14 mouse cellular contexts compared by ENCODE assay signal in genomic region chr5:23863166-23864053, GRCm38 (mm10). TPM values are rescaled to one million over a fixed set of nuclear protein-coding genes. Genes with fewer than 3 reads are reported as not detected.
A peak's percentile ranks its signal among the peaks of the same experiment; 100 is the strongest.
DNase-seq lines count a peak whose midpoint lies in the region; ATAC-seq and TF ChIP-seq lines count a peak whose summit lies in the region.
"Had no signal": no experiment of that assay in that cellular context is flagged by ENCODE, and none has a peak within 500 bp of the region (broad histone marks: within the 10 kb centered on the region; RNA-seq: fewer than 3 reads in every experiment).

No protein-coding gene starts in this region.

- no peak overlapping the region for H3K27ac ChIP-seq in intestine, embryonic 15.5 days
- H3K27ac ChIP-seq in limb, embryonic 14.5 days (replicated peaks; ENCODE audit: low read depth, low read length), result peak overlapping the region; percentile 43; the same call in 1 of the 2 replicates
- H3K27ac ChIP-seq in midbrain, embryonic 10.5 days (replicated peaks), result no peak overlapping the region
- H3K27ac ChIP-seq: hindbrain, embryonic 12.5 days had no signal

- peak; percentile 14 for DNase-seq in kidney, adult 18-20 months
- DNase-seq in kidney, adult 9 months, result no peak
- DNase-seq in limb, embryonic 14.5 days (ENCODE audit: low spot score), result peak; percentile 60
- peak; percentile 14 to 46 for DNase-seq in lung, postnatal 4 days
- no peak for DNase-seq in midbrain, embryonic 10.5 days (ENCODE audit: low spot score)
- no peak for DNase-seq in thymus, postnatal 14 days
- DNase-seq: cerebellum, postnatal 14 days; kidney, postnatal 10 days; liver, postnatal 0 days; right cerebral cortex, postnatal 4 days had no signal

- H3K9me3 ChIP-seq in intestine, embryonic 15.5 days, result no peaks in the 10 kb centered on the region
- H3K9me3 ChIP-seq in limb, embryonic 14.5 days (ENCODE audit: control insufficient read depth, low read length), result no peaks in the 10 kb centered on the region
- no peaks in the 10 kb centered on the region for H3K9me3 ChIP-seq in midbrain, embryonic 10.5 days (replicated peaks)
- H3K9me3 ChIP-seq: hindbrain, embryonic 12.5 days had no signal

- peaks cover 4% of the 10 kb centered on the region; the same call in 1 of the 2 replicates for H3K36me3 ChIP-seq in intestine, embryonic 15.5 days
- H3K36me3 ChIP-seq in limb, embryonic 14.5 days (ENCODE audit: control insufficient read depth, insufficient read depth, low read length), result 0 out of 2 replicates have a peak, but pooled peaks cover 9% of the 10 kb centered on the region
- peaks cover 32% of the 10 kb centered on the region for H3K36me3 ChIP-seq in midbrain, embryonic 10.5 days

- peak; percentile 41 for ATAC-seq in intestine, embryonic 15.5 days
- ATAC-seq in limb, embryonic 14.5 days (ENCODE audit: low FRiP score, low read depth), result peak; percentile 39
- ATAC-seq: activated CD4-positive, CD25-positive, alpha-beta regulatory T cell, adult 4 months; liver, postnatal 0 days had no signal

- H3K4me3 ChIP-seq in intestine, embryonic 15.5 days (replicated peaks), result no peak overlapping the region
- H3K4me3 ChIP-seq in limb, embryonic 14.5 days (replicated peaks; ENCODE audit: low read length), result no peak overlapping the region
- no peak overlapping the region for H3K4me3 ChIP-seq in midbrain, embryonic 10.5 days
- H3K4me3 ChIP-seq: hindbrain, embryonic 12.5 days had no signal

- 62% methylated on average over 7 of the region's 7 CpGs for WGBS in intestine, embryonic 15.5 days
- 72% methylated on average over 7 of the region's 7 CpGs for WGBS in limb, embryonic 14.5 days
- 83% methylated on average over 7 of the region's 7 CpGs for WGBS in midbrain, embryonic 10.5 days

- H3K27me3 ChIP-seq in intestine, embryonic 15.5 days (replicated peaks), result no peaks in the 10 kb centered on the region
- H3K27me3 ChIP-seq in limb, embryonic 14.5 days (ENCODE audit: control insufficient read depth, insufficient read depth, low read length), result no peaks in the 10 kb centered on the region
- no peaks in the 10 kb centered on the region for H3K27me3 ChIP-seq in midbrain, embryonic 10.5 days (ENCODE audit: low read depth, poor library complexity, severe bottlenecking)
- H3K27me3 ChIP-seq: hindbrain, embryonic 12.5 days had no signal

- no peak for TF ChIP-seq POLR2A in limb, embryonic 14.5 days (IDR thresholded peaks at IDR 0.05; ENCODE audit: borderline replicate concordance, extremely low read depth, insufficient read depth, insufficient read length)

- H3K4me1 ChIP-seq in intestine, embryonic 15.5 days (replicated peaks), result peaks cover 15% of the 10 kb centered on the region; the same call in 1 of the 2 replicates
- H3K4me1 ChIP-seq in limb, embryonic 14.5 days (ENCODE audit: control insufficient read depth, insufficient read depth, low read length), result peaks cover 18% of the 10 kb centered on the region
- no peaks in the 10 kb centered on the region for H3K4me1 ChIP-seq in midbrain, embryonic 10.5 days
- H3K4me1 ChIP-seq: hindbrain, embryonic 12.5 days had no signal

- H3K9ac ChIP-seq in intestine, embryonic 15.5 days, result no peak overlapping the region
- no peak overlapping the region for H3K9ac ChIP-seq in limb, embryonic 14.5 days (ENCODE audit: low read depth, low read length, severe bottlenecking)
- H3K9ac ChIP-seq: hindbrain, embryonic 12.5 days; liver, postnatal 0 days had no signal

- no peak overlapping the region for H3K4me2 ChIP-seq in intestine, embryonic 15.5 days (replicated peaks)
- H3K4me2 ChIP-seq in limb, embryonic 14.5 days (replicated peaks; ENCODE audit: low read depth, low read length, severe bottlenecking), result no peak overlapping the region
- H3K4me2 ChIP-seq: hindbrain, embryonic 12.5 days; midbrain, embryonic 11.5 days had no signal

RNA-seq across cellular contexts. Expression of gene Tomm7, which starts 19.4 kb away (rescaled TPM):
- 132 and 141 TPM in 2 replicates for polyA plus RNA-seq in intestine, embryonic 15.5 days (2015; fragmentation: Nextera tagmentation; extraction: Ambion mirVana)
- polyA plus RNA-seq in limb, embryonic 14.5 days (2012; rRNA removed), result 79.3 and 86.3 TPM in 2 replicates
- 109 and 113 TPM in 2 replicates for polyA plus RNA-seq in limb, embryonic 14.5 days (2014; fragmentation: Nextera tagmentation; extraction: Ambion mirVana)
- polyA plus RNA-seq in midbrain, embryonic 10.5 days (2016; fragmentation: Nextera tagmentation; extraction: Ambion mirVana), result 119 and 135 TPM in 2 replicates

Comparison
In these comparisons a context has a peak if more than half of its experiments do, and no peak if none do; other contexts are left out.
1. DNase-seq: peak in kidney, adult 18-20 months (single experiment), limb, embryonic 14.5 days (single experiment) and lung, postnatal 4 days (2 of 2); none in kidney, adult 9 months (single experiment), midbrain, embryonic 10.5 days (single experiment) and thymus, postnatal 14 days (single experiment).